ENCODE assay signal across 20 mouse cellular contexts in genomic region chr7:44334139-44334538, GRCm38 (mm10). TPM values are rescaled to one million over a fixed set of nuclear protein-coding genes. Genes with fewer than 3 reads are reported as not detected.
"Had no signal": no experiment of that assay in that cellular context is flagged by ENCODE, and none has a peak within 500 bp of the region (broad histone marks: within the 10 kb centered on the region; RNA-seq: fewer than 3 reads in every experiment).

No protein-coding gene starts in this region.

- H3K9ac ChIP-seq: lung, embryonic 14.5 days; midbrain, embryonic 13.5 days had no signal

- H3K4me2 ChIP-seq: lung, embryonic 14.5 days; midbrain, embryonic 13.5 days; neural tube, embryonic 13.5 days; neural tube, embryonic 15.5 days had no signal

- H3K9me3 ChIP-seq: midbrain, embryonic 10.5 days; midbrain, embryonic 13.5 days; neural tube, embryonic 13.5 days; neural tube, embryonic 15.5 days had no signal

- ATAC-seq: midbrain, embryonic 13.5 days; midbrain, embryonic 16.5 days had no signal

- H3K4me3 ChIP-seq: midbrain, embryonic 10.5 days; midbrain, embryonic 13.5 days; myocyte; neural tube, embryonic 15.5 days had no signal

- H3K27me3 ChIP-seq: neural tube, embryonic 15.5 days had no signal

- DNase-seq: lung, adult 18-20 months; lung, embryonic 14.5 days; lung, postnatal 10 days; lung, postnatal 4 days; retina, postnatal 1 day; right cerebral cortex, adult 18-20 months; right cerebral cortex, postnatal 25 days; right cerebral cortex, postnatal 4 days; spleen, adult 18-20 months; thymus, adult 18-20 months; thymus, postnatal 14 days; thymus, postnatal 36 days had no signal

- H3K36me3 ChIP-seq: midbrain, embryonic 10.5 days had no signal

- H3K27ac ChIP-seq: midbrain, embryonic 10.5 days had no signal

RNA-seq across cellular contexts. Expression of gene Syt3, which starts 49.8 kb away (rescaled TPM):
- polyA plus RNA-seq: liver, embryonic 16.5 days; myocyte had no signal

RNA-seq across cellular contexts. Expression of gene 1700008O03Rik, which starts 51.5 kb away (rescaled TPM):
- total RNA-seq: megakaryocyte-erythroid progenitor cell, adult 5-6 weeks had no signal
- polyA plus RNA-seq: myocyte had no signal
